Mouse (Mus musculus) kidney, adult 9 months (tissue): Measurements from ENCODE around the gene Scn8a.
A peak's percentile ranks its signal among the peaks of the same experiment; 100 is the strongest.

Source experiments
- DNase-seq: peaks from one replicate; pipeline ENCODE4 v3.0.0; 2022

Scn8a gene

GRCm38 (mm10) chr15:101074067-101074466, 204.4 kb downstream of the Scn8a start:
- peak; percentile 46 for DNase-seq

GRCm38 (mm10) chr15:101075150-101075549, 205.5 kb downstream of the Scn8a start:
- peak; percentile 91 for DNase-seq

- peak; percentile 58 for DNase-seq
Observed at GRCm38 (mm10) chr15:101075656-101076055, 206.0 kb downstream of the Scn8a start.

- peak; percentile 65 for DNase-seq
Observed at GRCm38 (mm10) chr15:101076071-101077000, 206.7 kb downstream of the Scn8a start.

- DNase-seq = peak; percentile 44
Observed at GRCm38 (mm10) chr15:101077001-101077812, 207.5 kb downstream of the Scn8a start.

- peak; percentile 61 for DNase-seq
Observed at GRCm38 (mm10) chr15:101077813-101078730, 208.4 kb downstream of the Scn8a start, which contains the start of gene Fignl2. Gene Fignl2 (minus strand): TSS chr15:101078567.

- peak; percentile 98 for DNase-seq
Observed at GRCm38 (mm10) chr15:101078731-101079156, 209.1 kb downstream of the Scn8a start.

GRCm38 (mm10) chr15:101080031-101080520, 210.4 kb downstream of the Scn8a start:
- no peak for DNase-seq

GRCm38 (mm10) chr15:101081035-101081548, 211.4 kb downstream of the Scn8a start:
- DNase-seq = no peak

GRCm38 (mm10) chr15:101082236-101082635, 212.6 kb downstream of the Scn8a start:
- no peak for DNase-seq

GRCm38 (mm10) chr15:101084499-101084898, 214.8 kb downstream of the Scn8a start:
- DNase-seq = no peak

- no peak for DNase-seq
Observed at GRCm38 (mm10) chr15:101086451-101086850, 216.8 kb downstream of the Scn8a start.

- peak; percentile 64 for DNase-seq
Observed at GRCm38 (mm10) chr15:101086956-101087355, 217.3 kb downstream of the Scn8a start.

- no peak for DNase-seq
Observed at GRCm38 (mm10) chr15:101088291-101088690, 218.6 kb downstream of the Scn8a start.

- no peak for DNase-seq
Observed at GRCm38 (mm10) chr15:101091551-101091950, 221.9 kb downstream of the Scn8a start.

GRCm38 (mm10) chr15:101092121-101092828, 222.6 kb downstream of the Scn8a start:
- peak; percentile 55 for DNase-seq

GRCm38 (mm10) chr15:101092829-101093648, 223.4 kb downstream of the Scn8a start:
- peak; percentile 82 for DNase-seq

- no peak for DNase-seq
Observed at GRCm38 (mm10) chr15:101093988-101094387, 224.3 kb downstream of the Scn8a start.

GRCm38 (mm10) chr15:101094979-101095378, 225.3 kb downstream of the Scn8a start:
- DNase-seq = no peak

GRCm38 (mm10) chr15:101095392-101095791, 225.7 kb downstream of the Scn8a start:
- no peak for DNase-seq
